Mouse (Mus musculus): ENCODE data around the gene Fgf4. TPM values are rescaled to one million over a fixed set of nuclear protein-coding genes. Genes with fewer than 3 reads are reported as not detected.
"Not testable (repeated sequence)": the region's sequence is repeated elsewhere in the genome, so short reads cannot be mapped to it uniquely, and the experiment has no call there.

Fgf4 gene
- total and polyA plus RNA-seq, 3 experiments, result not detected

GRCm38 (mm10) chr7:144888564-144889299 is 41.6 kb downstream of the Fgf4 start:
- Histone ChIP-seq H3K27me3 (ENCODE audit: control insufficient read depth in 1 of 2, insufficient read depth in 2 of 2, low read length in 2 of 2) (no peaks in the 10 kb centered on the region), H3K36me3 (ENCODE audit: control insufficient read depth in 1 of 2, insufficient read depth in 2 of 2, low read length in 2 of 2) (no peaks in the 10 kb centered on the region), H3K27ac (ENCODE audit: control insufficient read depth, low read depth, low read length) (no peak overlapping the region), H3K79me2 (ENCODE audit: control insufficient read depth, insufficient read depth, low read length, poor library complexity) (no peaks in the 10 kb centered on the region), H3K4me3 (ENCODE audit: control insufficient read depth in 1 of 2, insufficient read depth in 1 of 2, low read depth in 2 of 2, low read length in 2 of 2) (no peak overlapping the region), H3K4me1 (ENCODE audit: control insufficient read depth in 1 of 2, insufficient read depth in 2 of 2, low read length in 2 of 2) (no peaks in the 10 kb centered on the region), H3K9ac (ENCODE audit: control insufficient read depth, low read depth, low read length, poor library complexity, severe bottlenecking) (no peak overlapping the region), H3K9me3 (replicated peaks; ENCODE audit: insufficient read depth, low read length) (no peaks in the 10 kb centered on the region)
- TF ChIP-seq ELF1 (IDR thresholded peaks at IDR 0.05; ENCODE audit: low read depth, low read length) (no peak), UBTF (IDR thresholded peaks at IDR 0.05; ENCODE audit: borderline replicate concordance, insufficient read depth, low read depth, low read length) (no peak), ZKSCAN1 (IDR thresholded peaks at IDR 0.05; ENCODE audit: low read depth, low read length) (no peak), SIN3A (IDR thresholded peaks at IDR 0.05; ENCODE audit: low read length) (no peak), ZC3H11A (IDR thresholded peaks at IDR 0.05; ENCODE audit: low read depth, low read length) (no peak), TBP (IDR thresholded peaks at IDR 0.05; ENCODE audit: low read depth, low read length) (no peak), USF2 (IDR thresholded peaks at IDR 0.05; ENCODE audit: borderline replicate concordance in 1 of 2, insufficient read depth in 1 of 2, low read depth in 1 of 2, low read length in 2 of 2) (no peak), JUND (IDR thresholded peaks at IDR 0.05; ENCODE audit: low read depth, low read length) (no peak), CHD1 (IDR thresholded peaks at IDR 0.05; ENCODE audit: low read depth, low read length) (no peak), NRF1 (IDR thresholded peaks at IDR 0.05; ENCODE audit: insufficient read depth, low read depth, low read length, poor library complexity, severe bottlenecking) (no peak), ZMIZ1 (IDR thresholded peaks at IDR 0.05; ENCODE audit: low read depth, low read length) (no peak), POLR2AphosphoS2 (IDR thresholded peaks at IDR 0.05; ENCODE audit: low read length) (no peak), CTCF (IDR thresholded peaks at IDR 0.05 in 2 of 3, conservative IDR thresholded peaks at IDR 0.05 in 1 of 3; ENCODE audit: control insufficient read depth in 1 of 3, insufficient read depth in 1 of 3, low read depth in 2 of 3, low read length in 3 of 3, poor library complexity in 1 of 3, severe bottlenecking in 1 of 3) (no peak), HCFC1 (IDR thresholded peaks at IDR 0.05; ENCODE audit: low read depth, low read length) (no peak), MAX (IDR thresholded peaks at IDR 0.05; ENCODE audit: low read length) (no peak), BHLHE40 (IDR thresholded peaks at IDR 0.05; ENCODE audit: borderline replicate concordance, low read depth, low read length) (no peak), MAFK (IDR thresholded peaks at IDR 0.05; ENCODE audit: borderline replicate concordance, low read depth, low read length) (no peak)
- DNase-seq (ENCODE audit: low read depth, low spot score), result no peak

DNA sequence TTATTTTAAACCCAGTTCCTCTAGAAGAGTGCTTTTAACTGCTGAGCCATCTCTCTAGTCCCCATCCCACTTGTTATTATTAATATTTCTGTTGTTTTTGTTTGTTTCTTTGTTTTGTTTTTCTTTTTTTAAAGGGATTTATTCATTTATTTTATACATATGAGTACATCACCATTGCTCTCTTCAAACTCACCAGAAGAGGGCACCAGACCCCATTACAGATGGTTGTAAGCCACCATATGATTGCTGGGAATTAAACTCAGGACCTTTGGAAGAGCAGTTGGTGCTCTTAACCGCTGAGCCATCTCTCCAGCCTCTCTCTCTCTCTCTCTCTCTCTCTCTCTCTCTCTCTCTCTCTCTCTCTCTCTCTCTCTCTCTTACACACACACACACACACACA is 43.5 kb downstream of the Fgf4 start:
- peak in 2 of 3 experiments; percentile 17 to 43; a peak in 3 of 6 replicates for TF ChIP-seq CTCF (IDR thresholded peaks at IDR 0.05 in 2 of 3, conservative IDR thresholded peaks at IDR 0.05 in 1 of 3; ENCODE audit: control insufficient read depth in 1 of 3, insufficient read depth in 1 of 3, low read depth in 2 of 3, low read length in 3 of 3, poor library complexity in 1 of 3, severe bottlenecking in 1 of 3)
- peak; percentile 16; the same call in 1 of the 2 replicates for TF ChIP-seq SMC3 (IDR thresholded peaks at IDR 0.05; ENCODE audit: low read depth, low read length)
- H3K9me3 ChIP-seq (replicated peaks; ENCODE audit: insufficient read depth, low read length); H3K36me3 ChIP-seq (ENCODE audit: control insufficient read depth in 1 of 2, insufficient read depth in 2 of 2, low read length in 2 of 2); H3K27ac ChIP-seq (ENCODE audit: control insufficient read depth, low read depth, low read length); H3K4me3 ChIP-seq (ENCODE audit: control insufficient read depth in 1 of 2, insufficient read depth in 1 of 2, low read depth in 2 of 2, low read length in 2 of 2); H3K4me1 ChIP-seq (ENCODE audit: control insufficient read depth in 1 of 2, insufficient read depth in 2 of 2, low read length in 2 of 2); H3K27me3 ChIP-seq (ENCODE audit: control insufficient read depth in 1 of 2, insufficient read depth in 2 of 2, low read length in 2 of 2); H3K9ac ChIP-seq (ENCODE audit: control insufficient read depth, low read depth, low read length, poor library complexity, severe bottlenecking); H3K79me2 ChIP-seq (ENCODE audit: control insufficient read depth, insufficient read depth, low read length, poor library complexity): not testable (repeated sequence)
- peak; percentile 54 for DNase-seq (ENCODE audit: low read depth, low spot score)
